Mouse (Mus musculus) inflammation-experienced regulatory T-cells, adult 6 months (primary cell): ENCODE results near the gene Pdzd2. TPM values are rescaled to one million over a fixed set of nuclear protein-coding genes. Genes with fewer than 3 reads are reported as not detected.

Experiments
- polyA plus RNA-seq, 3 experiments: library from polyadenylated mRNA; unstranded; fragments of 100-300 nt; shearing (Covaris generic); gene quantifications; one replicate each; pipeline ENCODE4 v1.2.1; 2017

Pdzd2 gene
- polyA plus RNA-seq, 3 experiments from 2014 or later, result 0.34 to 0.46 (median 0.40) TPM

Other genes starting within 250 kb of the Pdzd2 start
- gene 6030458C11Rik, start 84.7 kb upstream of the Pdzd2 start, polyA plus RNA-seq, result 10 to 100 TPM; 30.0 to 42.0 (median 31.1) TPM
- 10 to 100 TPM; 11.7 to 18.1 (median 14.6) TPM for gene Drosha, start 84.9 kb upstream of the Pdzd2 start, polyA plus RNA-seq